Mouse (Mus musculus) testis, adult 2 months (tissue): ENCODE results near the gene Pex26. TPM values are rescaled to one million over a fixed set of nuclear protein-coding genes. Genes with fewer than 3 reads are reported as not detected.

Source experiments
- H3K27ac ChIP-seq: fragments of 200-500 bp; 2 replicates; pipeline ENCODE4 v1.5.1; 2012; ENCODE audit warnings: low read depth, low read length; ENCODE audit not compliant: control insufficient read depth, insufficient read depth
- H3K27me3 ChIP-seq: fragments of 200-500 bp; 2 replicates; pipeline ENCODE4 v1.6.1; 2012; ENCODE audit warnings: mild to moderate bottlenecking, low read length, moderate library complexity; ENCODE audit not compliant: control insufficient read depth, insufficient read depth
- H3K36me3 ChIP-seq: fragments of 200-500 bp; 2 replicates; pipeline ENCODE4 v1.6.1; 2012; ENCODE audit warnings: mild to moderate bottlenecking, low read length; ENCODE audit not compliant: control insufficient read depth, insufficient read depth
- H3K4me1 ChIP-seq: fragments of 200-500 bp; 2 replicates; pipeline ENCODE4 v1.6.1; 2012; ENCODE audit warnings: low read length; ENCODE audit not compliant: control insufficient read depth, insufficient read depth
- H3K4me3 ChIP-seq: fragments of 200-500 bp; 2 replicates; pipeline ENCODE4 v1.5.1; 2012; ENCODE audit warnings: low read depth, mild to moderate bottlenecking, low read length, moderate library complexity, mixed read lengths; ENCODE audit not compliant: control insufficient read depth
- CTCF ChIP-seq: fragments of 200-500 bp; IDR thresholded peaks from 2 replicates; pipeline ENCODE4 v1.5.1; 2012; ENCODE audit warnings: low read depth, mild to moderate bottlenecking, inconsistent platforms, low read length, moderate library complexity; ENCODE audit not compliant: control insufficient read depth, insufficient read depth, insufficient replicate concordance
- POLR2A ChIP-seq: fragments of 200-500 bp; IDR thresholded peaks from 2 replicates; pipeline ENCODE4 v1.6.1; 2012; ENCODE audit warnings: low read depth, mild to moderate bottlenecking, inconsistent platforms, low read length, moderate library complexity; ENCODE audit not compliant: control insufficient read depth
- polyA plus RNA-seq: library from polyadenylated mRNA; depleted of rRNA; stranded (reverse); fragments of >200 nt; gene quantifications from 2 replicates; pipeline ENCODE4 v1.2.3, GENCODE M21; 2012

Gene Pex26
- polyA plus RNA-seq, 1 experiment, result 8.7 TPM

- H3K4me3 ChIP-seq, result no peak overlapping the region
- peak overlapping the region; percentile 73 for H3K27ac ChIP-seq
- H3K27me3 ChIP-seq, result no peaks in the 10 kb centered on the region
- TF ChIP-seq POLR2A (no peak), CTCF (no peak)
- H3K36me3 ChIP-seq, result no peaks in the 10 kb centered on the region
- H3K4me1 ChIP-seq, result peaks cover 4% of the 10 kb centered on the region
Measured at GRCm38 (mm10) chr6:121143439-121143838, 40.0 kb upstream of the Pex26 start.

DNA sequence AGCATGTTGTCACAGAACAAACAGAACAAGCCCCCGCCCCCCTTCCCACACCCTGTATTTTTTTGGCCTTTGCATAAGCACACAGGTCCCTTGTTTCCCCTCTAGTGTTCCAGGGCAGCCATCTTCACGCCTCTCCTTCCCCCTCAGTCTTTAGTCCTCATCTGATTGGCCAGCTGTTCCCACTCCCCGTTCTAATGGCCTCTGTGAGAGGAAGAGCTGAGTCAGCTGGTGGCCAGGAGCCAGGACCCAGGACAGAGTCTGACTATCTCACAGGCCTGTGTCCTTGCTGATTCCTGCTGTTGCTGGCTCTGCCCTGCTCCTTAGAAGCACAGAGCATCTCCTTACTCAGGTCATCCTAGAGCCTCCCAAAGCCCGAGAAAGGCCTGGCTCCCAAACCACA, 39.4 kb upstream of the Pex26 start:
- Histone ChIP-seq H3K4me3 (no peak overlapping the region), H3K36me3 (no peaks in the 10 kb centered on the region), H3K27ac (peak overlapping the region; percentile 80), H3K27me3 (no peaks in the 10 kb centered on the region), H3K4me1 (peaks cover 4% of the 10 kb centered on the region)
- TF ChIP-seq POLR2A (0 out of 2 replicates have a peak, but pooled peaks have one; percentile 30), CTCF (no peak)

GRCm38 (mm10) chr6:121145010-121145604, 38.4 kb upstream of the Pex26 start:
- H3K4me1 ChIP-seq, result peaks cover 4% of the 10 kb centered on the region
- peak overlapping the region; percentile 81 for H3K27ac ChIP-seq
- TF ChIP-seq POLR2A, result no peak
- no peak for TF ChIP-seq CTCF
- H3K27me3 ChIP-seq, result no peaks in the 10 kb centered on the region
- H3K4me3 ChIP-seq, result no peak overlapping the region
- H3K36me3 ChIP-seq, result no peaks in the 10 kb centered on the region

GRCm38 (mm10) chr6:121145906-121146305, 37.6 kb upstream of the Pex26 start:
- Histone ChIP-seq H3K27me3 (no peaks in the 10 kb centered on the region), H3K27ac (peak overlapping the region; percentile 81), H3K4me1 (peaks cover 4% of the 10 kb centered on the region), H3K4me3 (no peak overlapping the region), H3K36me3 (no peaks in the 10 kb centered on the region)
- TF ChIP-seq CTCF, result no peak
- no peak for TF ChIP-seq POLR2A

GRCm38 (mm10) chr6:121146798-121147197, 36.7 kb upstream of the Pex26 start:
- Histone ChIP-seq H3K27ac (peak overlapping the region; percentile 26; the same call in 1 of the 2 replicates), H3K4me3 (no peak overlapping the region), H3K4me1 (peaks cover 4% of the 10 kb centered on the region), H3K36me3 (no peaks in the 10 kb centered on the region), H3K27me3 (no peaks in the 10 kb centered on the region)
- TF ChIP-seq POLR2A, result no peak
- no peak for TF ChIP-seq CTCF

DNA sequence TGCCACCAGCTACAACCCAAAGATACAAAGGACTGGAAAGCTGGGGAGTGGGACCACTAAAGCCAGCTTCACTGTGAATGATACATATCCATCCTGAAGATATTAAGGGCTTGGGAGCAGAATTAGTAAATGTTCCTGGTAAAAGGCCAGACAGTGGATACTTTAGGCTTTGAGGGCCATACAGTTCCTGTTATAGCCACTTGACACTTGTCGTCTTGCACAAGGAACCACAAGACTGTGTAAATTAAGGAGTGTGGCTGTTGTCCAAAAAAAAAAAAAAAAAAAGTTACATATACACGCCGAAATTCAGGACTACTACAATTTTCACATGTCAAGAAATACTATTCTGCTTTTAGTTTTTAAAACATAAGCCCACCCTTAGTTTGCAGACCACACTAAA, 35.1 kb upstream of the Pex26 start:
- Histone ChIP-seq H3K4me1 (peaks cover 8% of the 10 kb centered on the region), H3K4me3 (no peak overlapping the region), H3K27ac (no peak overlapping the region), H3K27me3 (no peaks in the 10 kb centered on the region), H3K36me3 (no peaks in the 10 kb centered on the region)
- TF ChIP-seq CTCF (no peak), POLR2A (no peak)

GRCm38 (mm10) chr6:121149420-121149819, 34.0 kb upstream of the Pex26 start:
- no peaks in the 10 kb centered on the region for H3K36me3 ChIP-seq
- H3K4me3 ChIP-seq, result no peak overlapping the region
- no peak overlapping the region for H3K27ac ChIP-seq

GRCm38 (mm10) chr6:121150126-121150525, 33.3 kb upstream of the Pex26 start:
- H3K4me1 ChIP-seq, result peaks cover 6% of the 10 kb centered on the region
- TF ChIP-seq POLR2A (no peak), CTCF (no peak; the same call in 1 of the 2 replicates)
- H3K4me3 ChIP-seq, result no peak overlapping the region
- H3K27me3 ChIP-seq, result no peaks in the 10 kb centered on the region
- H3K36me3 ChIP-seq, result no peaks in the 10 kb centered on the region
- H3K27ac ChIP-seq, result no peak overlapping the region

More at GRCm38 (mm10) chr6:121149420-121149819, 34.0 kb upstream of the Pex26 start:
- H3K4me1 ChIP-seq, result peaks cover 6% of the 10 kb centered on the region
- TF ChIP-seq POLR2A, result no peak
- TF ChIP-seq CTCF, result no peak
- H3K27me3 ChIP-seq, result no peaks in the 10 kb centered on the region
